Mouse (Mus musculus): ENCODE measurements around the gene Slc22a1.

DNA sequence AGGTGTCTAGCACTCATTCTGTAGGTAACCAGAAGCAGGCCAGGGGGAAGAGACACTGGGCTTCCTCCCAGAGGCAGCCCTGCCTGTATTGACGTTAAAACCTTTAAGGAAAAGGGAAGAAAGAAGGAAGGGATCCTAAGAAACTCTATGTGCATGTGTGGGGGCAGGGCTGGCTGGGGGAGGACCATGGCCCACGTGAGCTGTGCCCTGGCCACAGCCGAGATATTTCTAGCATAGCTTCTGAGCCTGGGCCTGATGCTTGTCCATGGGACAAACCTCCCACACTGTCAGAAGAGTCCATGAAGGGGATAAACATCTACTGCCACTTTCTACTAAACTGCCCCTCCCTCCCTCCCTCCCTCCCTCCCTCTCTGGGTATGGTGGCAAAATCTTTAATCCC is 1.8 kb downstream of the Slc22a1 start:
- no peak for TF ChIP-seq GATA1 (IDR thresholded peaks at IDR 0.05; ENCODE audit: low read length)
- no peak for TF ChIP-seq TAL1 (IDR thresholded peaks at IDR 0.05; ENCODE audit: low read length)
